Mouse (Mus musculus): ENCODE data around the gene Hip1r. TPM values are rescaled to one million over a fixed set of nuclear protein-coding genes. Genes with fewer than 3 reads are reported as not detected.

Hip1r gene
- polyA plus RNA-seq, 1 experiment from 2014 or later: 22.4 TPM

- Histone ChIP-seq H3K27me3 (ENCODE audit: control insufficient read depth, insufficient read depth, low read length) (no peaks in the 10 kb centered on the region), H3K9me3 (ENCODE audit: control insufficient read depth, low read length) (no peaks in the 10 kb centered on the region), H3K4me1 (replicated peaks; ENCODE audit: control insufficient read depth, insufficient read depth, low read length) (0 out of 2 replicates have a peak, but pooled peaks cover 4% of the 10 kb centered on the region), H3K4me2 (replicated peaks) (no peak overlapping the region), H3K4me3 (replicated peaks; ENCODE audit: low read length) (no peak overlapping the region), H3K27ac (no peak overlapping the region), H3K9ac (no peak overlapping the region), H3K36me3 (replicated peaks; ENCODE audit: control insufficient read depth, insufficient read depth) (no peaks in the 10 kb centered on the region)
- ATAC-seq (ENCODE audit: low FRiP score) (no peak), DNase-seq (ENCODE audit: low spot score) (no peak)
- WGBS: 87% methylated on average over 5 of the region's 5 CpGs
These were observed 5.0 kb upstream of the Hip1r start for GRCm38 (mm10) chr5:123968468-123968867.

- Histone ChIP-seq H3K4me1 (replicated peaks; ENCODE audit: control insufficient read depth, insufficient read depth, low read length) (0 out of 2 replicates have a peak, but pooled peaks cover 4% of the 10 kb centered on the region), H3K27me3 (ENCODE audit: control insufficient read depth, insufficient read depth, low read length) (no peaks in the 10 kb centered on the region), H3K9me3 (ENCODE audit: control insufficient read depth, low read length) (no peaks in the 10 kb centered on the region), H3K4me3 (replicated peaks; ENCODE audit: low read length) (no peak overlapping the region), H3K4me2 (replicated peaks) (no peak overlapping the region), H3K27ac (no peak overlapping the region), H3K9ac (no peak overlapping the region), H3K36me3 (replicated peaks; ENCODE audit: control insufficient read depth, insufficient read depth) (no peaks in the 10 kb centered on the region)
- 69% methylated on average over 8 of the region's 8 CpGs for WGBS
- ATAC-seq (ENCODE audit: low FRiP score) (no peak), DNase-seq (ENCODE audit: low spot score) (no peak)
These were observed 4.2 kb upstream of the Hip1r start for GRCm38 (mm10) chr5:123969216-123969615.

GRCm38 (mm10) chr5:123970576-123970975 is 2.9 kb upstream of the Hip1r start:
- Histone ChIP-seq H3K4me1 (replicated peaks; ENCODE audit: control insufficient read depth, insufficient read depth, low read length) (peaks cover 14% of the 10 kb centered on the region), H3K36me3 (replicated peaks; ENCODE audit: control insufficient read depth, insufficient read depth) (no peaks in the 10 kb centered on the region), H3K9ac (no peak overlapping the region), H3K4me2 (replicated peaks) (no peak overlapping the region), H3K27ac (no peak overlapping the region), H3K4me3 (replicated peaks; ENCODE audit: low read length) (no peak overlapping the region), H3K27me3 (ENCODE audit: control insufficient read depth, insufficient read depth, low read length) (no peaks in the 10 kb centered on the region), H3K9me3 (ENCODE audit: control insufficient read depth, low read length) (no peaks in the 10 kb centered on the region)
- no peak for ATAC-seq (ENCODE audit: low FRiP score)
- DNase-seq (ENCODE audit: low spot score): no peak
- WGBS: 91% methylated on average over 4 of the region's 4 CpGs

- WGBS: 48% methylated on average over 6 of the region's 6 CpGs
- Histone ChIP-seq H3K4me3 (replicated peaks; ENCODE audit: low read length) (no peak overlapping the region), H3K9me3 (ENCODE audit: control insufficient read depth, low read length) (no peaks in the 10 kb centered on the region), H3K27ac (no peak overlapping the region), H3K27me3 (ENCODE audit: control insufficient read depth, insufficient read depth, low read length) (peaks cover 9% of the 10 kb centered on the region), H3K4me1 (replicated peaks; ENCODE audit: control insufficient read depth, insufficient read depth, low read length) (peaks cover 24% of the 10 kb centered on the region), H3K9ac (no peak overlapping the region), H3K4me2 (replicated peaks) (no peak overlapping the region), H3K36me3 (replicated peaks; ENCODE audit: control insufficient read depth, insufficient read depth) (no peaks in the 10 kb centered on the region)
- DNase-seq (ENCODE audit: low spot score) (no peak), ATAC-seq (ENCODE audit: low FRiP score) (no peak)
These were observed 975 bp upstream of the Hip1r start for GRCm38 (mm10) chr5:123972453-123972852.

GRCm38 (mm10) chr5:123974179-123974485 is 704 bp downstream of the Hip1r start:
- H3K27me3 ChIP-seq (ENCODE audit: control insufficient read depth, insufficient read depth, low read length): peaks cover 9% of the 10 kb centered on the region
- 0 out of 2 replicates have a peak, but pooled peaks have one; percentile 5 for ATAC-seq (ENCODE audit: low FRiP score)
- no peak for DNase-seq (ENCODE audit: low spot score)
- peak overlapping the region; percentile 83 for H3K4me2 ChIP-seq (replicated peaks)
- 1% methylated on average over 14 of the region's 14 CpGs for WGBS
- H3K36me3 ChIP-seq (replicated peaks; ENCODE audit: control insufficient read depth, insufficient read depth): no peaks in the 10 kb centered on the region
- peak overlapping the region; percentile 85 for H3K9ac ChIP-seq
- peaks cover 24% of the 10 kb centered on the region for H3K4me1 ChIP-seq (replicated peaks; ENCODE audit: control insufficient read depth, insufficient read depth, low read length)
- H3K4me3 ChIP-seq (replicated peaks; ENCODE audit: low read length): peak overlapping the region; percentile 73
- H3K27ac ChIP-seq: peak overlapping the region; percentile 41; the same call in 1 of the 2 replicates
- no peaks in the 10 kb centered on the region for H3K9me3 ChIP-seq (ENCODE audit: control insufficient read depth, low read length)

- peaks cover 9% of the 10 kb centered on the region for H3K27me3 ChIP-seq (ENCODE audit: control insufficient read depth, insufficient read depth, low read length)
- H3K4me2 ChIP-seq (replicated peaks): peak overlapping the region; percentile 83
- DNase-seq (ENCODE audit: low spot score) (peak; percentile 37), ATAC-seq (ENCODE audit: low FRiP score) (no peak)
- no peaks in the 10 kb centered on the region for H3K36me3 ChIP-seq (replicated peaks; ENCODE audit: control insufficient read depth, insufficient read depth)
- H3K9ac ChIP-seq: peak overlapping the region; percentile 85
- no peaks in the 10 kb centered on the region for H3K9me3 ChIP-seq (ENCODE audit: control insufficient read depth, low read length)
- no peak overlapping the region for H3K27ac ChIP-seq
- H3K4me3 ChIP-seq (replicated peaks; ENCODE audit: low read length): peak overlapping the region; percentile 73
- peaks cover 24% of the 10 kb centered on the region for H3K4me1 ChIP-seq (replicated peaks; ENCODE audit: control insufficient read depth, insufficient read depth, low read length)
- WGBS: 22% methylated on average over 11 of the region's 11 CpGs
These were observed 1.2 kb downstream of the Hip1r start for GRCm38 (mm10) chr5:123974616-123975111.

- Histone ChIP-seq H3K4me3 (replicated peaks; ENCODE audit: low read length) (no peak overlapping the region), H3K4me1 (replicated peaks; ENCODE audit: control insufficient read depth, insufficient read depth, low read length) (peaks cover 24% of the 10 kb centered on the region), H3K9me3 (ENCODE audit: control insufficient read depth, low read length) (no peaks in the 10 kb centered on the region), H3K27me3 (ENCODE audit: control insufficient read depth, insufficient read depth, low read length) (peaks cover 9% of the 10 kb centered on the region), H3K9ac (no peak overlapping the region), H3K4me2 (replicated peaks) (peak overlapping the region; percentile 83; the same call in 1 of the 2 replicates), H3K36me3 (replicated peaks; ENCODE audit: control insufficient read depth, insufficient read depth) (no peaks in the 10 kb centered on the region), H3K27ac (no peak overlapping the region)
- 68% methylated on average over 6 of the region's 6 CpGs for WGBS
- DNase-seq (ENCODE audit: low spot score) (no peak), ATAC-seq (ENCODE audit: low FRiP score) (no peak)
These were observed 2.3 kb downstream of the Hip1r start for GRCm38 (mm10) chr5:123975668-123976180.

GRCm38 (mm10) chr5:123977231-123977630 is 3.8 kb downstream of the Hip1r start:
- peaks cover 9% of the 10 kb centered on the region for H3K27me3 ChIP-seq (ENCODE audit: control insufficient read depth, insufficient read depth, low read length)
- no peak overlapping the region for H3K4me2 ChIP-seq (replicated peaks)
- 47% methylated on average over 3 of the region's 3 CpGs for WGBS
- H3K9ac ChIP-seq: no peak overlapping the region
- H3K36me3 ChIP-seq (replicated peaks; ENCODE audit: control insufficient read depth, insufficient read depth): no peaks in the 10 kb centered on the region
- no peak overlapping the region for H3K4me3 ChIP-seq (replicated peaks; ENCODE audit: low read length)
- H3K9me3 ChIP-seq (ENCODE audit: control insufficient read depth, low read length): no peaks in the 10 kb centered on the region
- peaks cover 24% of the 10 kb centered on the region for H3K4me1 ChIP-seq (replicated peaks; ENCODE audit: control insufficient read depth, insufficient read depth, low read length)
- DNase-seq (ENCODE audit: low spot score) (no peak), ATAC-seq (ENCODE audit: low FRiP score) (no peak)
- H3K27ac ChIP-seq: no peak overlapping the region

GRCm38 (mm10) chr5:123978131-123978530 is 4.7 kb downstream of the Hip1r start:
- peaks cover 23% of the 10 kb centered on the region for H3K4me1 ChIP-seq (replicated peaks; ENCODE audit: control insufficient read depth, insufficient read depth, low read length)
- H3K27me3 ChIP-seq (ENCODE audit: control insufficient read depth, insufficient read depth, low read length): peaks cover 9% of the 10 kb centered on the region
- 77% methylated on average over 5 of the region's 5 CpGs for WGBS
- H3K36me3 ChIP-seq (replicated peaks; ENCODE audit: control insufficient read depth, insufficient read depth): no peaks in the 10 kb centered on the region
- DNase-seq (ENCODE audit: low spot score) (no peak), ATAC-seq (ENCODE audit: low FRiP score) (no peak)
- no peak overlapping the region for H3K27ac ChIP-seq
- H3K9ac ChIP-seq: no peak overlapping the region
- H3K4me3 ChIP-seq (replicated peaks; ENCODE audit: low read length): no peak overlapping the region
- no peak overlapping the region for H3K4me2 ChIP-seq (replicated peaks)
- no peaks in the 10 kb centered on the region for H3K9me3 ChIP-seq (ENCODE audit: control insufficient read depth, low read length)
